Mouse (Mus musculus) megakaryocyte, embryonic 14.5 days (primary cell): ENCODE results near the gene Scgb1b30. TPM values are rescaled to one million over a fixed set of nuclear protein-coding genes. Genes with fewer than 3 reads are reported as not detected.

Source experiments
- H3K27me3 ChIP-seq: replicated peaks from 2 replicates; pipeline ENCODE3; 2012; ENCODE audit warnings: inconsistent platforms
- H3K36me3 ChIP-seq: replicated peaks from 2 replicates; pipeline ENCODE3; 2012; ENCODE audit warnings: low read length, inconsistent platforms, mixed read lengths
- H3K4me1 ChIP-seq: 2 replicates; pipeline ENCODE4 v1.6.1; 2012; ENCODE audit warnings: inconsistent platforms
- H3K4me3 ChIP-seq: replicated peaks from 2 replicates; pipeline ENCODE3; 2012; ENCODE audit warnings: moderate library complexity, mild to moderate bottlenecking, inconsistent platforms
- H3K9me3 ChIP-seq: 2 replicates; pipeline ENCODE4 v1.6.1; 2012; ENCODE audit warnings: inconsistent platforms
- FLI1 ChIP-seq: IDR thresholded peaks from 2 replicates; pipeline ENCODE4 v1.6.1; 2012; ENCODE audit warnings: low read length, inconsistent platforms, mixed read lengths
- GATA1 ChIP-seq: IDR thresholded peaks from 3 replicates; pipeline ENCODE4 v1.6.1; 2012; ENCODE audit warnings: mixed read lengths, low read length, inconsistent platforms, borderline replicate concordance
- polyA plus RNA-seq: library from polyadenylated mRNA; stranded (reverse); fragments of >175 nt; gene quantifications from 2 replicates; pipeline ENCODE4 v1.2.3, GENCODE M21; 2012; ENCODE audit warnings: low replicate concordance; ENCODE audit not compliant: insufficient read depth

Gene Scgb1b30
- polyA plus RNA-seq, 1 experiment = not detected

DNA sequence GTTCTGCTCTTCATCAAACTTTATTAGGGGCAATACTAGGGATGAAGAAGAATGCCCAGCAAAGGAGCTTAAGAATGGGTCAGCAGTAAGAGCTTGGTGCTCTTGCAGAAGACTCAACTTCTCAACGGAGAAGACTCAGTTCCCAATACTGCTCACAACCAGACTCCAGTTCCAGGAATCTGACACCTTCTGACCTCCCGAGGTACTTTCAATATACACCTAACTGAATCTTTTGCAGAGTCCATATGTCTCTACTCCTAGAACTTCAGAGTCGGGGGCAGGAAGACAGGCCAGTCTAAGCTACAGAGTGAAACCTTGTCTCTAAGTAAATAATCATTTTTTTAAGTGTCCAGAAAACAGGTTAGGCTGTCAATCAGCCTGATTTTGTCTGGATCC is 36.7 kb downstream of the Scgb1b30 start:
- peak overlapping the region; percentile 89 for H3K4me3 ChIP-seq
- no peaks in the 10 kb centered on the region for H3K36me3 ChIP-seq
- peaks cover 12% of the 10 kb centered on the region for H3K4me1 ChIP-seq
- no peak for TF ChIP-seq GATA1
- TF ChIP-seq FLI1 = no peak
- H3K27me3 ChIP-seq = peaks cover 63% of the 10 kb centered on the region
- peaks cover 4% of the 10 kb centered on the region for H3K9me3 ChIP-seq

DNA sequence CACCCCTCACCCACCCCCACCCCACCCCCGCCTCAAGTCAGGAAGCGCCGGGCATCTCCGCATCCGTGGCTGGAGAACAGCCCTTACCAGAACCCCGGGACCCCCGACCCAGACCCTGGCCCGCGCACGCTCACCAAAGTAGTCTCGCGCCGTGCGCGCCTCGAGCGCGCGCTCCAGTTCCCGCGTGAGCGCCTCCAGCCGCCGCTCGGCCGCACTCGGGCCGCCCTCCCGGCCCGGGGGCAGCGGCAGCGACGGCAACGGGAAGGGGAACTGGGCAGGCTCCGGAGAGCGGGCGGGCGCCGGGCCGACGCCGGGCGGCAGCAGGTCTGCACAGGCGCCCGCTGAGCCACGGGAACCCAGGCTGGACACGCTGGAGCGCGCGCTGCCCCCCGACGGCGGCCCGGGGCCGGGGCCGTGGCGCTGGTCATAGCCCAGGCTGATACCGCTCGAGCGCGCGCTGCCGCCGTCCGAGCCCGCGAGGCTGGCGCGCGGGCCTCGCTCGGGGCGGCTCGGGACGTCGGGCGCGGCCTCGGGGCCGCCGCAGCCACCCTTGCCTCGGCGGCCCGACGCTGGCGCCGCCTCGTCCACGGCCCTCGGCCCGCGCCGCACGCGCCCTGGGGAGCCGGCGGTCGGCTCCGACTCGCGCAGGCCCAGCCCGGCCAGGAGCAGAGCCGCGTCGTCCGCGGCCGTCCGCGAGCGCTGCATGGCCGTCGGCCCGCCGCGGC is 37.3 kb downstream of the Scgb1b30 start:
- no peak for TF ChIP-seq FLI1
- no peak for TF ChIP-seq GATA1
- Histone ChIP-seq H3K36me3 (no peaks in the 10 kb centered on the region), H3K27me3 (peaks cover 63% of the 10 kb centered on the region), H3K4me1 (peaks cover 12% of the 10 kb centered on the region), H3K4me3 (peak overlapping the region; percentile 89), H3K9me3 (no peaks in the 10 kb centered on the region)

DNA sequence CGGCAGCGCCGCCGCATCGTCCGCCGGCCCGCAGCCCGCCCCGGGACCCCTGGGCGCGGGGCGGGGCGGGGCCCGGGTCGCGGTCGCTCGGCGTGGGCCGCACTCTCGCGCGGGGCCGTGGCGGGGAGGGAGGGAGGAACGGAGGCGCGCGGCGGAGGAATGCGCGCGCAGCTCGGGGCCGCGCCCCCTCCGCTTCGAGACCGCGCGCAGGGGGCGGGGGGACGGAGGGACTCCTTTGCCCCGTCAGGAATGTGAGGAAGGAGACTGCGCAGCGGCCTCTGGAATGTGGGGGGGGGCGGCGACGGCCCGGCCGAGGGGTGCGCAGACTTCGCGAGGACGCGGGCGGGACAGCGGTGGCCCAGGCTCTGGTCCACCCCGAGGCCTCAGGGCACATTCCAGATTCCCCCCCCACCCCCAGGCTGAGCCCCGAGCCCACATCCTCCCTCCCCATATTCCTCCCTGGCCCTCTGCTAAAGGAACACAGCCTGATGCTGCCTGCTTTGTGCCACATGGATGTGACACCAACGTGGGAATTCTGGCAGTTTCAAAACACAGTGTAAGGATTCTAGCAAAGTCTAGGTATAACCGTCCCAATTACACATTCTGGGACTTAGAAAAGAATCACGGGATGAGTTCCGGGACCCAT is 38.0 kb downstream of the Scgb1b30 start, which contains the start of gene Wtip:
Wtip (minus strand) TSS at position 152 of the 646 bp plus-strand sequence.
- TF ChIP-seq FLI1 (no peak), GATA1 (no peak)
- H3K9me3 ChIP-seq = no peaks in the 10 kb centered on the region
- no peaks in the 10 kb centered on the region for H3K36me3 ChIP-seq
- peaks cover 63% of the 10 kb centered on the region for H3K27me3 ChIP-seq
- peaks cover 12% of the 10 kb centered on the region for H3K4me1 ChIP-seq
- peak within 1 kb of the TSS; percentile 89 for H3K4me3 ChIP-seq

DNA sequence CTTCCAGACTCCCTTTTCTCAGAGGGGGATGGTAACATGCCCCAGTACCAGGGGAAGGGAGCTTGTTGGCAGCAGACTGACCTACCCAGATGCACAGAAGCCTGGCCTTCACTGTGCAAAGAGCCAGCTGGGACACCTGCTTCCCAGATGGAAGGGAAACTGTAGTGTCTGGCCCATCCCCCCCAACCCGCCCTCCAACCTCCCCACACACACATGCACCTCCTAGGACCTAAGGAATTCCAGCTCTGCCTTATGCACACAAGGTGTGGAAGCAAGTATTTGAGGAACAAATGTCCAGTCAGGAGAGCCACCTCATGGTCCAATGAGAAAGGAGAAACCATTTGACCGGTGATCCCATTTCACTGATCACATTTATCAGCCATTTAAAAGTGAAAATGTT is 39.1 kb downstream of the Scgb1b30 start:
- H3K9me3 ChIP-seq = no peaks in the 10 kb centered on the region
- H3K4me3 ChIP-seq = no peak overlapping the region
- H3K4me1 ChIP-seq = peaks cover 12% of the 10 kb centered on the region
- no peak for TF ChIP-seq GATA1
- TF ChIP-seq FLI1 = no peak
- H3K27me3 ChIP-seq = peaks cover 58% of the 10 kb centered on the region
- no peaks in the 10 kb centered on the region for H3K36me3 ChIP-seq

DNA sequence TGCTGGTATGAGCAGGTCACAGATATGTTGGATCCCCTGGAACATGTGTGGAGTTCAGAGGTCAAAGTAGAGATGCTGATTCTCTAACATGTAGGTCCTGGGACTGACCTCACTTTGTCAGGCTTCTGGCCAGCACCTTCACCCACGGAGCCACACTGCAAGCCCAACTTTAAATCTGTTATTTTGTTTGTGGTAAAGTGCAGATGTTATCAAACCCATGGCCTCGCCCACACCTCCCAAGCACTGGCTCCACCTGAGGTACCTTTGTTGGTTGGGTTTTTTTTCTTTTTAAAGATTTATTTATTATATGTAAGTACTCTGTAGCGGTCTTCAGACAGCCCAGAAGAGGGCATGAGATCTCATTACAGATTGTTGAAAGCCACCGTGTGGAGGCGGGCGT is 44.3 kb downstream of the Scgb1b30 start:
- no peak overlapping the region for H3K4me3 ChIP-seq
- TF ChIP-seq GATA1 = no peak
- TF ChIP-seq FLI1 = no peak
- peaks cover 46% of the 10 kb centered on the region for H3K36me3 ChIP-seq
- H3K9me3 ChIP-seq = no peaks in the 10 kb centered on the region
- H3K4me1 ChIP-seq = no peaks in the 10 kb centered on the region
- H3K27me3 ChIP-seq = peaks cover 12% of the 10 kb centered on the region

- Histone ChIP-seq H3K9me3 (no peaks in the 10 kb centered on the region), H3K4me1 (no peaks in the 10 kb centered on the region), H3K36me3 (peaks cover 63% of the 10 kb centered on the region), H3K27me3 (peaks cover 3% of the 10 kb centered on the region), H3K4me3 (no peak overlapping the region)
- TF ChIP-seq FLI1 (no peak), GATA1 (no peak)
These were observed 45.9 kb downstream of the Scgb1b30 start for GRCm38 (mm10) chr7:34141123-34141522.

- peaks cover 6% of the 10 kb centered on the region; the same call in 1 of the 2 replicates for H3K9me3 ChIP-seq
- H3K36me3 ChIP-seq = peaks cover 98% of the 10 kb centered on the region
- no peak overlapping the region for H3K4me3 ChIP-seq
- peaks cover 3% of the 10 kb centered on the region for H3K4me1 ChIP-seq
- TF ChIP-seq FLI1 = no peak
- no peaks in the 10 kb centered on the region for H3K27me3 ChIP-seq
These were observed 52.0 kb downstream of the Scgb1b30 start for GRCm38 (mm10) chr7:34147193-34147592.

Other genes with a start within 250 kb of the Scgb1b30 start
- gene Scgb2b26, start 150.4 kb upstream of the Scgb1b30 start, polyA plus RNA-seq = not detected in 2 replicates
- gene Scgb2b27, start 81.5 kb upstream of the Scgb1b30 start, polyA plus RNA-seq = not detected in 2 replicates
- gene Scgb1b27, start 73.9 kb upstream of the Scgb1b30 start, polyA plus RNA-seq = not detected in 2 replicates
- 1.2 and 1.7 TPM in 2 replicates for gene Wtip, start 37.8 kb downstream of the Scgb1b30 start, polyA plus RNA-seq
- 1.3 and 8.8 TPM in 2 replicates for gene Uba2, start 74.2 kb downstream of the Scgb1b30 start, polyA plus RNA-seq
- 4.0 and 6.7 TPM in 2 replicates for gene Pdcd2l, start 101.2 kb downstream of the Scgb1b30 start, polyA plus RNA-seq
- 1,962 and 3,728 TPM in 2 replicates for gene Gpi1, start 134.9 kb downstream of the Scgb1b30 start, polyA plus RNA-seq
- gene Gm6096, start 155.6 kb downstream of the Scgb1b30 start, polyA plus RNA-seq = not detected in 2 replicates
- 3.4 and 6.2 TPM in 2 replicates for gene 4931406P16Rik, start 218.1 kb downstream of the Scgb1b30 start, polyA plus RNA-seq